Mouse (Mus musculus) stomach, postnatal 0 days (tissue): ENCODE results near the gene Tha1. TPM values are rescaled to one million over a fixed set of nuclear protein-coding genes. Genes with fewer than 3 reads are reported as not detected.
A peak's percentile ranks its signal among the peaks of the same experiment; 100 is the strongest.

Experiments
- ATAC-seq: fragments of 200-750 bp; cut with Nextera tagmentation; 2 replicates; pipeline ENCODE4 v1.8.0; 2017; ENCODE audit not compliant: low FRiP score, low TSS enrichment
- DNase-seq: peaks from one replicate; pipeline ENCODE4 v3.0.0-alpha.2; 2016; ENCODE audit warnings: low spot score
- H3K27ac ChIP-seq: fragments of 300-500 bp; sonication (generic); replicated peaks from 2 replicates; pipeline ENCODE4 v1.5.1; 2014; ENCODE audit warnings: mild to moderate bottlenecking, control low read depth
- H3K27me3 ChIP-seq: fragments of 300-500 bp; sonication (generic); 2 replicates; pipeline ENCODE4 v1.6.1; 2014; ENCODE audit warnings: low read length; ENCODE audit not compliant: control insufficient read depth, insufficient read depth
- H3K36me3 ChIP-seq: fragments of 300-500 bp; sonication (generic); 2 replicates; pipeline ENCODE4 v1.6.1; 2014; ENCODE audit warnings: low read length, mixed read lengths; ENCODE audit not compliant: control insufficient read depth, insufficient read depth
- H3K4me1 ChIP-seq: fragments of 300-500 bp; sonication (generic); replicated peaks from 2 replicates; pipeline ENCODE4 v1.6.1; 2014; ENCODE audit warnings: antibody characterized with exemption; ENCODE audit not compliant: control insufficient read depth, insufficient read depth
- H3K4me2 ChIP-seq: fragments of 300-500 bp; sonication (generic); replicated peaks from 2 replicates; pipeline ENCODE4 v1.6.1; 2014; ENCODE audit warnings: low read depth, mild to moderate bottlenecking, control low read depth, moderate library complexity
- H3K4me3 ChIP-seq: fragments of 300-500 bp; sonication (generic); 2 replicates; pipeline ENCODE4 v1.5.1; 2014; ENCODE audit warnings: low read depth, low read length, control low read depth
- H3K9ac ChIP-seq: fragments of 300-500 bp; sonication (generic); 2 replicates; pipeline ENCODE4 v1.6.1; 2014; ENCODE audit warnings: mild to moderate bottlenecking, low read length, control low read depth, mixed read lengths
- H3K9me3 ChIP-seq: fragments of 300-500 bp; sonication (generic); 2 replicates; pipeline ENCODE4 v1.6.1; 2016; ENCODE audit warnings: low read length; ENCODE audit not compliant: control insufficient read depth
- CTCF ChIP-seq: IDR thresholded peaks from 2 replicates; pipeline ENCODE4 v1.5.1; 2016; ENCODE audit warnings: antibody characterized with exemption, low read depth, mild to moderate bottlenecking, moderate library complexity
- EP300 ChIP-seq: optimal IDR thresholded peaks from 2 replicates; pipeline ENCODE3; 2016; ENCODE audit warnings: antibody characterized with exemption
- WGBS: fragments of 180-500 bp; shearing (Covaris S2); extraction: QIAGEN DNeasy Blood & Tissue Kit; methylation state at CpG from one replicate; pipeline ENCODE4 v1.1.7; 2014; 5-methylcytosine and 5-hydroxymethylcytosine counted together
- polyA plus RNA-seq: library from polyadenylated mRNA; unstranded; fragments of >200 nt; fragmentation: Nextera tagmentation; extraction: Ambion mirVana; gene quantifications from 2 replicates; pipeline ENCODE4 v1.2.1, GENCODE M21; 2015

The Tha1 gene
- polyA plus RNA-seq, 1 experiment from 2014 or later = 5.7 TPM

GRCm38 (mm10) chr11:117879676-117880075, 6.4 kb upstream of the Tha1 start:
- no peak for ATAC-seq
- peak overlapping the region; percentile 35; the same call in 1 of the 2 replicates for H3K27ac ChIP-seq
- no peak for DNase-seq
- no peak overlapping the region for H3K4me3 ChIP-seq
- no peak overlapping the region for H3K9ac ChIP-seq
- no peaks in the 10 kb centered on the region for H3K27me3 ChIP-seq
- no peak overlapping the region for H3K4me2 ChIP-seq
- H3K9me3 ChIP-seq = no peaks in the 10 kb centered on the region
- H3K36me3 ChIP-seq = no peaks in the 10 kb centered on the region
- TF ChIP-seq CTCF (no peak), EP300 (no peak)
- 68% methylated on average over 6 of the region's 6 CpGs for WGBS
- peaks cover 16% of the 10 kb centered on the region for H3K4me1 ChIP-seq

GRCm38 (mm10) chr11:117878892-117879291, 5.6 kb upstream of the Tha1 start:
- DNase-seq = no peak
- Histone ChIP-seq H3K4me1 (peaks cover 16% of the 10 kb centered on the region), H3K4me2 (peak overlapping the region; percentile 32), H3K27me3 (no peaks in the 10 kb centered on the region), H3K9ac (no peak overlapping the region), H3K9me3 (no peaks in the 10 kb centered on the region), H3K36me3 (no peaks in the 10 kb centered on the region), H3K27ac (peak overlapping the region; percentile 58), H3K4me3 (no peak overlapping the region)
- ATAC-seq = no peak
- WGBS = 25% methylated on average over 8 of the region's 8 CpGs
- TF ChIP-seq EP300 (no peak), CTCF (no peak)

- peak; percentile 81 for DNase-seq
- H3K9me3 ChIP-seq = no peaks in the 10 kb centered on the region
- peak; percentile 53 for ATAC-seq
- 24% methylated on average over 12 of the region's 13 CpGs for WGBS
- H3K4me3 ChIP-seq = no peak overlapping the region
- H3K9ac ChIP-seq = peak overlapping the region; percentile 35; the same call in 1 of the 2 replicates
- H3K36me3 ChIP-seq = no peaks in the 10 kb centered on the region
- peaks cover 16% of the 10 kb centered on the region for H3K4me1 ChIP-seq
- TF ChIP-seq EP300 (no peak), CTCF (no peak)
- peak overlapping the region; percentile 58 for H3K27ac ChIP-seq
- H3K27me3 ChIP-seq = no peaks in the 10 kb centered on the region
- H3K4me2 ChIP-seq = peak overlapping the region; percentile 32
These were observed 4.8 kb upstream of the Tha1 start for GRCm38 (mm10) chr11:117877917-117878745.

GRCm38 (mm10) chr11:117875681-117876080, 2.4 kb upstream of the Tha1 start:
- H3K27me3 ChIP-seq = no peaks in the 10 kb centered on the region
- H3K9me3 ChIP-seq = no peaks in the 10 kb centered on the region
- H3K4me2 ChIP-seq = no peak overlapping the region
- ATAC-seq (no peak), DNase-seq (no peak)
- 0 out of 2 replicates have a peak, but pooled peaks cover 5% of the 10 kb centered on the region for H3K4me1 ChIP-seq
- no peak overlapping the region for H3K27ac ChIP-seq
- no peak overlapping the region for H3K9ac ChIP-seq
- no peak for TF ChIP-seq EP300
- H3K36me3 ChIP-seq = no peaks in the 10 kb centered on the region
- H3K4me3 ChIP-seq = no peak overlapping the region
- 47% methylated on average over 6 of the region's 6 CpGs for WGBS

- peak; percentile 71 for TF ChIP-seq CTCF
- no peak for TF ChIP-seq EP300
- WGBS = 63% methylated on average over 4 of the region's 4 CpGs
These were observed 1.1 kb upstream of the Tha1 start for GRCm38 (mm10) chr11:117874419-117874818.

GRCm38 (mm10) chr11:117871911-117872584, 1.2 kb downstream of the Tha1 start:
- Histone ChIP-seq H3K4me2 (no peak overlapping the region), H3K36me3 (no peaks in the 10 kb centered on the region), H3K4me1 (no peaks in the 10 kb centered on the region), H3K27ac (no peak overlapping the region), H3K27me3 (no peaks in the 10 kb centered on the region), H3K9me3 (no peaks in the 10 kb centered on the region), H3K9ac (no peak overlapping the region), H3K4me3 (no peak overlapping the region)
- no peak for ATAC-seq
- no peak for TF ChIP-seq CTCF
- TF ChIP-seq EP300 = no peak
- DNase-seq = no peak
- WGBS = 62% methylated on average over 12 of the region's 12 CpGs

More at GRCm38 (mm10) chr11:117874419-117874818, 1.1 kb upstream of the Tha1 start:
- Histone ChIP-seq H3K9ac (no peak overlapping the region), H3K27ac (no peak overlapping the region), H3K9me3 (no peaks in the 10 kb centered on the region), H3K27me3 (no peaks in the 10 kb centered on the region), H3K4me2 (no peak overlapping the region), H3K4me1 (0 out of 2 replicates have a peak, but pooled peaks cover 5% of the 10 kb centered on the region), H3K36me3 (no peaks in the 10 kb centered on the region), H3K4me3 (no peak overlapping the region)
- no peak for ATAC-seq
- no peak for DNase-seq
